Mouse (Mus musculus) heart, embryonic 16.5 days (tissue): ENCODE results near the gene Pkn2. TPM values are rescaled to one million over a fixed set of nuclear protein-coding genes. Genes with fewer than 3 reads are reported as not detected.

Experiments
- ATAC-seq: fragments of 200-750 bp; cut with Nextera tagmentation; replicated peaks from 2 replicates; pipeline ENCODE4 v1.8.0; 2017; ENCODE audit warnings: moderate number of reproducible peaks; ENCODE audit not compliant: insufficient read depth, low FRiP score; ENCODE audit errors: extremely low read depth
- H3K27ac ChIP-seq: fragments of 300-500 bp; sonication (generic); 2 replicates; pipeline ENCODE4 v1.5.1; 2014; ENCODE audit warnings: mild to moderate bottlenecking, low read length, control low read depth, moderate library complexity
- H3K27me3 ChIP-seq: fragments of 300-500 bp; sonication (generic); 2 replicates; pipeline ENCODE4 v1.6.1; 2014; ENCODE audit warnings: low read length, mixed read lengths; ENCODE audit not compliant: control insufficient read depth, insufficient read depth
- H3K36me3 ChIP-seq: fragments of 300-500 bp; sonication (generic); 2 replicates; pipeline ENCODE4 v1.6.1; 2014; ENCODE audit not compliant: control insufficient read depth, insufficient read depth
- H3K4me1 ChIP-seq: fragments of 300-500 bp; sonication (generic); 2 replicates; pipeline ENCODE4 v1.6.1; 2014; ENCODE audit warnings: low read length, mixed read lengths; ENCODE audit not compliant: control insufficient read depth, insufficient read depth
- H3K4me2 ChIP-seq: fragments of 300-500 bp; sonication (generic); 2 replicates; pipeline ENCODE4 v1.6.1; 2014; ENCODE audit warnings: low read depth, mild to moderate bottlenecking, control low read depth, low read length
- H3K4me3 ChIP-seq: fragments of 300-500 bp; sonication (generic); 2 replicates; pipeline ENCODE4 v1.5.1; 2014; ENCODE audit warnings: mild to moderate bottlenecking, control low read depth, low read length
- H3K9ac ChIP-seq: fragments of 300-500 bp; sonication (generic); 2 replicates; pipeline ENCODE4 v1.6.1; 2014; ENCODE audit warnings: low read length, control low read depth
- H3K9me3 ChIP-seq: fragments of 300-500 bp; sonication (generic); replicated peaks from 2 replicates; pipeline ENCODE4 v1.6.1; 2016; ENCODE audit warnings: low read length; ENCODE audit not compliant: control insufficient read depth
- WGBS: fragments of 180-500 bp; shearing (Covaris S2); extraction: QIAGEN DNeasy Blood & Tissue Kit; methylation state at CpG from one replicate; pipeline ENCODE4 v1.1.7; 2014; 5-methylcytosine and 5-hydroxymethylcytosine counted together
- polyA plus RNA-seq: library from polyadenylated mRNA; unstranded; fragments of >200 nt; fragmentation: Nextera tagmentation; extraction: Ambion mirVana; gene quantifications from 2 replicates; pipeline ENCODE4 v1.2.1, GENCODE M21; 2015

The Pkn2 gene
- polyA plus RNA-seq, 1 experiment from 2014 or later = 31.5 TPM

DNA sequence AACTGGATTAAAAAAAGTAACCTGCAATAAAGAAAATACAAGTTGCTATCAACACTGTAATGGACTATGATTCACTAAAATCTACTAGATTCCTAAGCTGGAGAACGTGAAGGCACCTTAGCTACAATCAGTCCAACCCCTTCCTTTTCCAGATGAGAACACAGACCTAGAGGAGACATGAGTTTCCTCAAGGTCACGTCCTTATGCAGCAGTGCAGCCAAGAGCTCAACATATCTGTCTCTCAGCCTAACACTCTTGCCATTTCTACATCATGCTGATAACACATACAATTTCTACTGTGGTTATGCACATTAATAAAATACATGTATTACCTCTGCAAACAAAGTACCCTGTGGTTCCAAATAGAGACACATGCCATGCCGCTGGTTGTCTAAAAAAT lies 70.2 kb downstream of the Pkn2 start:
- ATAC-seq = peak; percentile 84
- H3K9ac ChIP-seq = no peak overlapping the region
- H3K4me2 ChIP-seq = no peak overlapping the region
- H3K4me1 ChIP-seq = peaks cover 4% of the 10 kb centered on the region; the same call in 1 of the 2 replicates
- no peak overlapping the region for H3K4me3 ChIP-seq
- WGBS = 58% methylated on average over 3 of the region's 3 CpGs
- H3K27ac ChIP-seq = peak overlapping the region; percentile 66
- H3K36me3 ChIP-seq = peaks cover 27% of the 10 kb centered on the region
- H3K27me3 ChIP-seq = no peaks in the 10 kb centered on the region
- H3K9me3 ChIP-seq = no peaks in the 10 kb centered on the region

GRCm38 (mm10) chr3:142795587-142795986 lies 86.2 kb downstream of the Pkn2 start:
- no peak overlapping the region for H3K9ac ChIP-seq
- H3K4me3 ChIP-seq = no peak overlapping the region
- H3K4me1 ChIP-seq = no peaks in the 10 kb centered on the region
- 79% methylated on average over 3 of the region's 3 CpGs for WGBS
- no peak for ATAC-seq
- peaks cover 41% of the 10 kb centered on the region for H3K36me3 ChIP-seq
- no peak overlapping the region for H3K4me2 ChIP-seq
- no peak overlapping the region for H3K27ac ChIP-seq
- no peaks in the 10 kb centered on the region for H3K9me3 ChIP-seq
- H3K27me3 ChIP-seq = no peaks in the 10 kb centered on the region

- ATAC-seq = no peak
- peaks cover 33% of the 10 kb centered on the region for H3K36me3 ChIP-seq
- H3K4me2 ChIP-seq = no peak overlapping the region
- H3K9ac ChIP-seq = no peak overlapping the region
- no peaks in the 10 kb centered on the region for H3K27me3 ChIP-seq
- no peak overlapping the region for H3K27ac ChIP-seq
- no peaks in the 10 kb centered on the region for H3K4me1 ChIP-seq
- H3K9me3 ChIP-seq = no peaks in the 10 kb centered on the region
- WGBS = 64% methylated on average over 2 of the region's 2 CpGs
- H3K4me3 ChIP-seq = no peak overlapping the region
These were observed 95.3 kb downstream of the Pkn2 start for GRCm38 (mm10) chr3:142786423-142787072.

- no peak overlapping the region for H3K27ac ChIP-seq
- WGBS = 48% methylated on average over 3 of the region's 3 CpGs
- peaks cover 10% of the 10 kb centered on the region; the same call in 1 of the 2 replicates for H3K4me1 ChIP-seq
- H3K4me3 ChIP-seq = no peak overlapping the region
- ATAC-seq = no peak
- no peaks in the 10 kb centered on the region for H3K27me3 ChIP-seq
- H3K9ac ChIP-seq = no peak overlapping the region
- H3K36me3 ChIP-seq = peaks cover 41% of the 10 kb centered on the region
- H3K4me2 ChIP-seq = no peak overlapping the region
- no peaks in the 10 kb centered on the region for H3K9me3 ChIP-seq
These were observed 104.6 kb downstream of the Pkn2 start for GRCm38 (mm10) chr3:142777227-142777626.

- ATAC-seq = no peak
- H3K4me1 ChIP-seq = peaks cover 26% of the 10 kb centered on the region
- no peak overlapping the region for H3K4me3 ChIP-seq
- H3K27ac ChIP-seq = no peak overlapping the region
- H3K9ac ChIP-seq = no peak overlapping the region
- H3K4me2 ChIP-seq = no peak overlapping the region
- H3K36me3 ChIP-seq = peaks cover 20% of the 10 kb centered on the region; the same call in 1 of the 2 replicates
- no peaks in the 10 kb centered on the region for H3K27me3 ChIP-seq
- WGBS = 46% methylated on average over 4 of the region's 4 CpGs
- no peaks in the 10 kb centered on the region for H3K9me3 ChIP-seq
These were observed 108.1 kb downstream of the Pkn2 start for GRCm38 (mm10) chr3:142773538-142774191.

DNA sequence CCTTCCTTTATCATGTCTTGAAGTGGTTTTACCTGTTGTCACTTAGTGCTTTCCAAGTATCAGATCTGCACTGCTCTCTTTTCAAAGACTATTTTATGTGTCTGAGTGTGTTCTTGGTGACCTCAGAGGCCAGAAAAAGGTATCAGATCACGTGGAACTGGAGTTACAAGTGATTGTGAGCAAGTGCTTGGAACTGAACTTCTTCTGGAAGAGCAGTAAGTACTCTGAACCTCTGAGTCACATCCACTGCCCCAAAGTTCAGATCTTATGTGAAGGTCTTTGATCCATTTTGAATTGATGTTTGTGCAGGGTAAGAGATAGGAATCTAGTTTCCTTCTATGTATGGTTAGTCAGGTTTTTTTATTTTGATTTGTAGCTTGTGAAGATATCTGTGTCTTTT lies 111.3 kb downstream of the Pkn2 start:
- Histone ChIP-seq H3K4me1 (peaks cover 37% of the 10 kb centered on the region), H3K9me3 (no peaks in the 10 kb centered on the region), H3K9ac (no peak overlapping the region), H3K27me3 (no peaks in the 10 kb centered on the region), H3K4me2 (no peak overlapping the region), H3K36me3 (peaks cover 14% of the 10 kb centered on the region; the same call in 1 of the 2 replicates), H3K4me3 (no peak overlapping the region), H3K27ac (no peak overlapping the region)
- WGBS = 22% methylated on average over 1 of the region's 1 CpGs
- ATAC-seq = no peak

DNA sequence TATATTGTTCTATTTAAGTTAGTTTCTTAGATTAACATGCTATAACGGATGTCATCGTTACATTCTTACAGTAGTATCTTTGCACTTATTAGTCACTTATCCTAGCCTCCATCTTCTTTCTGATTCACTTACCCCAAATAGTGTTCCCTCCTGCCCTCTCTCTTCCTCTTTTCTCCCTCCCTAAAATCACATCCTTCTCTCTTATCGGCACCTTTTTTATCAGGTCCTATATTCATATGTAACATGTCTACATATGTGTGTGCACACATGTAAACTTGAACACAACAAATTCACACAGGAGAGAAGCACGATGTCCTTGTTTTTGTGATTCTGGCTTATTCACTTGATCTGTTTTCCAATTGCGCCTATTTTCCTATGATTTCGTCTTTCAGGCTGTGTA lies 113.3 kb downstream of the Pkn2 start:
- no peaks in the 10 kb centered on the region for H3K9me3 ChIP-seq
- peaks cover 36% of the 10 kb centered on the region for H3K4me1 ChIP-seq
- no peak overlapping the region for H3K27ac ChIP-seq
- 95% methylated on average over 6 of the region's 6 CpGs for whole genome bisulfite sequencing
- peaks cover 11% of the 10 kb centered on the region; the same call in 1 of the 2 replicates for H3K36me3 ChIP-seq
- H3K9ac ChIP-seq = no peak overlapping the region
- H3K4me3 ChIP-seq = no peak overlapping the region
- no peak overlapping the region for H3K4me2 ChIP-seq
- no peak for ATAC-seq
- H3K27me3 ChIP-seq = no peaks in the 10 kb centered on the region

- H3K36me3 ChIP-seq = no peaks in the 10 kb centered on the region
- peaks cover 32% of the 10 kb centered on the region for H3K4me1 ChIP-seq
- H3K9me3 ChIP-seq = no peaks in the 10 kb centered on the region
- peak overlapping the region; percentile 92 for H3K4me2 ChIP-seq
- no peaks in the 10 kb centered on the region for H3K27me3 ChIP-seq
- no peak for ATAC-seq
- H3K9ac ChIP-seq = peak overlapping the region; percentile 97
- peak overlapping the region; percentile 88 for H3K27ac ChIP-seq
- 17% methylated on average over 10 of the region's 10 CpGs for WGBS
- peak overlapping the region; percentile 97 for H3K4me3 ChIP-seq
These were observed 116.0 kb downstream of the Pkn2 start for GRCm38 (mm10) chr3:142765778-142766165.

- under 1% methylated on average over 64 of the region's 64 CpGs for WGBS
- H3K4me1 ChIP-seq = peaks cover 29% of the 10 kb centered on the region
- peak within 1 kb of the TSS; percentile 88 for H3K27ac ChIP-seq
- H3K27me3 ChIP-seq = no peaks in the 10 kb centered on the region
- peak within 1 kb of the TSS; percentile 92 for H3K4me2 ChIP-seq
- no peaks in the 10 kb centered on the region for H3K9me3 ChIP-seq
- H3K9ac ChIP-seq = peak within 1 kb of the TSS; percentile 97
- no peaks in the 10 kb centered on the region for H3K36me3 ChIP-seq
- H3K4me3 ChIP-seq = peak within 1 kb of the TSS; percentile 97
- ATAC-seq = peak; percentile 100
These were observed 116.6 kb downstream of the Pkn2 start, which contains the start of gene Gtf2b for GRCm38 (mm10) chr3:142764995-142765777. TSS of gene Gtf2b (plus strand) at chr3:142765045.
